Mouse (Mus musculus): ENCODE measurements around the gene Setd1a.

GRCm38 (mm10) chr7:127759716-127760115 lies 16.8 kb upstream of the Setd1a start:
- no peak for TF ChIP-seq CTCF (IDR thresholded peaks at IDR 0.05; ENCODE audit: low read depth)
- TF ChIP-seq EP300 (IDR thresholded peaks at IDR 0.05; ENCODE audit: low read depth): no peak
